Mouse (Mus musculus) CH12F3 (cell line): ENCODE measurements around the gene Mast4.

ENCODE experiments used
- in situ Hi-C: fragments of 300-500 bp; cut with MboI; formaldehyde crosslinking; loops from 2 replicates; pipeline ENCODE4 v1.14.3; 2020; ENCODE audit warnings: low sequenced_read_pairs

Gene Mast4

GRCm38 (mm10) chr13:103244053-103244452, 90.2 kb downstream of the Mast4 start:
- in situ Hi-C loops: no loop called here

- in situ Hi-C loops: no loop called here
These were observed 93.2 kb downstream of the Mast4 start for GRCm38 (mm10) chr13:103241092-103241491.

- in situ Hi-C loops: no loop called here
These were observed 94.6 kb downstream of the Mast4 start for GRCm38 (mm10) chr13:103239654-103240053.

GRCm38 (mm10) chr13:103238034-103238705, 96.1 kb downstream of the Mast4 start:
- in situ Hi-C loops: no loop called here

GRCm38 (mm10) chr13:103232171-103232570, 102.1 kb downstream of the Mast4 start:
- in situ Hi-C loops: no loop called here

- in situ Hi-C loops: no loop called here
These were observed 105.2 kb downstream of the Mast4 start for GRCm38 (mm10) chr13:103229069-103229468.

- in situ Hi-C loops: no loop called here
These were observed 108.1 kb downstream of the Mast4 start for GRCm38 (mm10) chr13:103225895-103226815.

GRCm38 (mm10) chr13:103225217-103225894, 108.9 kb downstream of the Mast4 start:
- in situ Hi-C loops: no loop called here

- in situ Hi-C loops: no loop called here
These were observed 113.7 kb downstream of the Mast4 start for GRCm38 (mm10) chr13:103220479-103221064.

GRCm38 (mm10) chr13:103219999-103220398, 114.3 kb downstream of the Mast4 start:
- in situ Hi-C loops: no loop called here

- in situ Hi-C loops: no loop called here
These were observed 116.8 kb downstream of the Mast4 start for GRCm38 (mm10) chr13:103217486-103217885.

- in situ Hi-C loops: no loop called here
These were observed 119.8 kb downstream of the Mast4 start for GRCm38 (mm10) chr13:103214506-103214905.

- in situ Hi-C loops: no loop called here
These were observed 122.3 kb downstream of the Mast4 start for GRCm38 (mm10) chr13:103211953-103212352.

- in situ Hi-C loops: no loop called here
These were observed 122.8 kb downstream of the Mast4 start for GRCm38 (mm10) chr13:103211501-103211941.

- in situ Hi-C loops: no loop called here
These were observed 123.6 kb downstream of the Mast4 start for GRCm38 (mm10) chr13:103210746-103211145.

GRCm38 (mm10) chr13:103207199-103207598, 127.1 kb downstream of the Mast4 start:
- in situ Hi-C loops: no loop called here

GRCm38 (mm10) chr13:103206644-103207043, 127.7 kb downstream of the Mast4 start:
- in situ Hi-C loops: no loop called here

GRCm38 (mm10) chr13:103205191-103205590, 129.1 kb downstream of the Mast4 start:
- in situ Hi-C loops: no loop called here

GRCm38 (mm10) chr13:103203376-103203895, 130.9 kb downstream of the Mast4 start:
- in situ Hi-C loops: no loop called here

- in situ Hi-C loops: no loop called here
These were observed 133.1 kb downstream of the Mast4 start for GRCm38 (mm10) chr13:103201016-103201760.
